Mouse (Mus musculus) lung, embryonic 14.5 days (tissue): ENCODE data around the gene Lrp6. TPM values are rescaled to one million over a fixed set of nuclear protein-coding genes. Genes with fewer than 3 reads are reported as not detected.

Experiments
- ATAC-seq: fragments of 200-750 bp; cut with Nextera tagmentation; 2 replicates; pipeline ENCODE4 v1.8.0; 2017; ENCODE audit warnings: mild to moderate bottlenecking, moderate TSS enrichment, moderate library complexity; ENCODE audit not compliant: insufficient read depth
- DNase-seq: peaks from one replicate; pipeline ENCODE4 v3.0.0-alpha.2; 2015
- H3K27ac ChIP-seq: fragments of 300-500 bp; sonication (generic); 2 replicates; pipeline ENCODE4 v1.5.1; 2014; ENCODE audit warnings: low read depth, mild to moderate bottlenecking, moderate library complexity
- H3K27me3 ChIP-seq: fragments of 300-500 bp; sonication (generic); 2 replicates; pipeline ENCODE4 v1.6.1; 2014; ENCODE audit warnings: low read length, control low read depth; ENCODE audit not compliant: insufficient read depth
- H3K36me3 ChIP-seq: fragments of 300-500 bp; sonication (generic); 2 replicates; pipeline ENCODE4 v1.6.1; 2014; ENCODE audit warnings: control low read depth; ENCODE audit not compliant: insufficient read depth
- H3K4me1 ChIP-seq: fragments of 300-500 bp; sonication (generic); 2 replicates; pipeline ENCODE4 v1.6.1; 2014; ENCODE audit warnings: antibody characterized with exemption, control low read depth; ENCODE audit not compliant: insufficient read depth
- H3K4me2 ChIP-seq: fragments of 300-500 bp; sonication (generic); 2 replicates; pipeline ENCODE4 v1.6.1; 2014; ENCODE audit warnings: mild to moderate bottlenecking
- H3K4me3 ChIP-seq: fragments of 300-500 bp; sonication (generic); 2 replicates; pipeline ENCODE4 v1.5.1; 2014; ENCODE audit warnings: low read depth, low read length
- H3K9ac ChIP-seq: fragments of 300-500 bp; sonication (generic); 2 replicates; pipeline ENCODE4 v1.6.1; 2014
- H3K9me3 ChIP-seq: fragments of 300-500 bp; sonication (generic); 2 replicates; pipeline ENCODE4 v1.6.1; 2016; ENCODE audit warnings: low read depth, low read length, control low read depth
- CTCF ChIP-seq: IDR thresholded peaks from 2 replicates; pipeline ENCODE4 v1.5.1; 2016; ENCODE audit warnings: antibody characterized with exemption, low read depth
- WGBS: fragments of 180-500 bp; shearing (Covaris S2); extraction: QIAGEN DNeasy Blood & Tissue Kit; methylation state at CpG from one replicate; pipeline ENCODE4 v1.1.7; 2014; 5-methylcytosine and 5-hydroxymethylcytosine counted together
- polyA plus RNA-seq: library from polyadenylated mRNA; unstranded; fragments of >200 nt; fragmentation: Nextera tagmentation; extraction: Ambion mirVana; gene quantifications from 2 replicates; pipeline ENCODE4 v1.2.1, GENCODE M21; 2014

The Lrp6 gene
- polyA plus RNA-seq, 1 experiment from 2014 or later, result 35.8 TPM

DNA sequence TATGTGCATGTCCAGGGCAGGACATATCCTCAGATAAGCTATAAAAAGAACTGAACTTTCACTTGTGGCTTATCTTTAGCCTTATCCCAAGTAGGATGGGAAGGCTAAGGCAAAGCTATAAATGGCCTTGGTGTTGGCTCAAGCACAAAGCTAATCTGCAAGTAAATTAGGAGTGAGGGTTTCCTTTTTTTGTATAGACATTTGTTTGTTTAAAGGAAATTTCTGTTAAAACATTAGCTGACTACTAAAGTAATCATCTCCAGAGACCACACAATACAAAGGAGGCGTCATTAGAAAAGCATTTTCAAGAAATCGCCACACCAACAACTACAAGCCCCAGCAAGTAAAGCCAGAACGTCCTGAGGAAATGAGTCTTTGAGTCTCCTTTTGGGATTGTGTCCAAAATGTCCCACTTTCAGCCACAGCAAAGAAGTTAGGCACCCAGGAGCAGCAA lies 8.6 kb upstream of the Lrp6 start:
- DNase-seq (peak; percentile 73), ATAC-seq (peak; percentile 64)
- Histone ChIP-seq H3K4me3 (no peak overlapping the region), H3K9ac (no peak overlapping the region), H3K27ac (no peak overlapping the region), H3K36me3 (no peaks in the 10 kb centered on the region), H3K9me3 (no peaks in the 10 kb centered on the region), H3K27me3 (no peaks in the 10 kb centered on the region), H3K4me1 (0 out of 2 replicates have a peak, but pooled peaks cover 4% of the 10 kb centered on the region), H3K4me2 (no peak overlapping the region)
- no peak for TF ChIP-seq CTCF
- 30% methylated on average over 3 of the region's 3 CpGs for WGBS

- WGBS, result 72% methylated on average over 5 of the region's 5 CpGs
- Histone ChIP-seq H3K4me2 (no peak overlapping the region), H3K27ac (no peak overlapping the region), H3K9me3 (no peaks in the 10 kb centered on the region), H3K27me3 (no peaks in the 10 kb centered on the region), H3K4me1 (no peaks in the 10 kb centered on the region), H3K36me3 (no peaks in the 10 kb centered on the region), H3K4me3 (no peak overlapping the region), H3K9ac (no peak overlapping the region)
- no peak for TF ChIP-seq CTCF
- DNase-seq (no peak), ATAC-seq (no peak)
These were observed 1.3 kb upstream of the Lrp6 start for GRCm38 (mm10) chr6:134567986-134568556.

DNA sequence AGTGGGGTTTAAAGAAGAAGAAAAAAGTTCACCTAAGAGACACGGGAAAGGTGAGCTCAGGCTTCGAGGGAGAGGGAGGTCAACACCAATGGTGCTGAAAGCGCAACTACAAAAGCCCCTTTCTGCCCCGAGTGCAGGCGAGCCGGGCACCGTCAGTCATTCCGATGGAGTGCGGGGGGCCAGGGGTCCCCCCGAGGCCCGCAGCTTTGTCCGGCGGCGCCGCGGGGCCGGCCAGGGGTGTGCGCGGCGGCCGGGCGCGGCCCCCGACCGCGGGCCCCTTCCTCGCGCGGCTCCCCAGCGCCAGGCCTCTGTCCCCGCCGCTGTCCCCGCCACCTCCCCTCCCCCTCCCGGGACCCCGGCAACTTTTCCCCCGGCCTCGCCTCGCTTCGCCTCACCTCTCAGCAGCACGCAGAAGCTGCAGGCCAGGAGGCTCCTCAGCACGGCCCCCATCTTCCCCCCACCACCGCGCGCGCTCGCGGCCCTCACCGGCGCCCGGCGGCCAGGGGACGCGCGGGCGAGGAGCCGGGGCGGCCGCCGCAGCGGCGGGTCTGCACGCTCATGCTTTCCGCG lies 432 bp downstream of the Lrp6 start:
- peak overlapping the region; percentile 99 for H3K27ac ChIP-seq
- no peak for TF ChIP-seq CTCF
- DNase-seq (peak; percentile 41), ATAC-seq (peak; percentile 61)
- no peaks in the 10 kb centered on the region for H3K9me3 ChIP-seq
- no peaks in the 10 kb centered on the region for H3K36me3 ChIP-seq
- no peaks in the 10 kb centered on the region for H3K4me1 ChIP-seq
- peak overlapping the region; percentile 98 for H3K4me3 ChIP-seq
- peak overlapping the region; percentile 98 for H3K9ac ChIP-seq
- peak overlapping the region; percentile 90 for H3K4me2 ChIP-seq
- H3K27me3 ChIP-seq, result no peaks in the 10 kb centered on the region
- under 1% methylated on average over 49 of the region's 64 CpGs for WGBS

DNA sequence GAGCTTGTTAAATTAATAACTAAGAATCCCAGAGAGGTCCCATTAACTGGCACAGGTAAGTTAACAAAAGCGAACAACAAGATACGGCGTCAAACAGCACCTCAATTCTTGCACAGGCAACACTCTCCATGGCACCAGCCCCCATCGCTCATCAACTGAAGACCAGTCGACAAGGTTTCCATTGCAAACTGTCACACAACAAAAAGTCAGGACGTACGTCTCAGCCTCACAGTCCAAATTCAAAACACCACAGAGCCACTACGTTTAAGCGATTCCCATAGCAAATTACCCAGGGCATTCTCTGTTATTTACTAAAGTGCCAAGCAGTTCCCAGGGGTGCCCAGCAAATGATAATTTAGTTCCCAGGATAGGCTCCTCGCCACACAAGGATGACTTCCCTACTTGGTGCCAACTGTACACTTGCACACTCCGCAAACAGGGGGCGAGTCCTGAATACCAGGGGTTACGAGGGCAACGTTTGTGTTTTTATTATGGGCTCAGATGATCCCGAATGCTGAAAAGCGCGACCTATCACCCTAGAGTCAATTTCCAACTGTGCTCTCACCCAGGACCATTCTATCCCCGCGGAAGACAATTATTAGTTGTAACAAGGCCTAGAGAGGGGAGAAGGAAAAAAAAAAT lies 1.0 kb downstream of the Lrp6 start:
- no peaks in the 10 kb centered on the region for H3K36me3 ChIP-seq
- ATAC-seq (no peak), DNase-seq (peak; percentile 38)
- H3K9me3 ChIP-seq, result no peaks in the 10 kb centered on the region
- TF ChIP-seq CTCF, result no peak
- under 1% methylated on average over 19 of the region's 19 CpGs for WGBS
- peak overlapping the region; percentile 98 for H3K9ac ChIP-seq
- H3K27me3 ChIP-seq, result no peaks in the 10 kb centered on the region
- H3K4me2 ChIP-seq, result peak overlapping the region; percentile 90
- H3K4me3 ChIP-seq, result peak overlapping the region; percentile 98
- H3K4me1 ChIP-seq, result no peaks in the 10 kb centered on the region
- peak overlapping the region; percentile 99; the same call in 1 of the 2 replicates for H3K27ac ChIP-seq

GRCm38 (mm10) chr6:134564539-134564938 lies 2.2 kb downstream of the Lrp6 start:
- TF ChIP-seq CTCF, result no peak
- H3K4me3 ChIP-seq, result 0 out of 2 replicates have a peak overlapping the region, but pooled peaks have one; percentile 98
- DNase-seq, result no peak

GRCm38 (mm10) chr6:134559635-134560034 lies 7.1 kb downstream of the Lrp6 start:
- no peaks in the 10 kb centered on the region for H3K36me3 ChIP-seq
- DNase-seq (no peak), ATAC-seq (no peak)
- H3K9ac ChIP-seq, result no peak overlapping the region
- H3K27me3 ChIP-seq, result no peaks in the 10 kb centered on the region
- 71% methylated on average over 3 of the region's 3 CpGs for WGBS
- peaks cover 14% of the 10 kb centered on the region; the same call in 1 of the 2 replicates for H3K4me1 ChIP-seq
- H3K27ac ChIP-seq, result no peak overlapping the region
- H3K9me3 ChIP-seq, result no peaks in the 10 kb centered on the region
- TF ChIP-seq CTCF, result no peak
- no peak overlapping the region for H3K4me2 ChIP-seq
- H3K4me3 ChIP-seq, result no peak overlapping the region

More at GRCm38 (mm10) chr6:134564539-134564938, 2.2 kb downstream of the Lrp6 start:
- no peak overlapping the region for H3K27ac ChIP-seq
- 56% methylated on average over 2 of the region's 2 CpGs for WGBS
- no peak for ATAC-seq
- no peaks in the 10 kb centered on the region for H3K27me3 ChIP-seq
- peaks cover 2% of the 10 kb centered on the region; the same call in 1 of the 2 replicates for H3K4me1 ChIP-seq
- H3K9me3 ChIP-seq, result no peaks in the 10 kb centered on the region
- no peaks in the 10 kb centered on the region for H3K36me3 ChIP-seq
- H3K4me2 ChIP-seq, result peak overlapping the region; percentile 90
- H3K9ac ChIP-seq, result no peak overlapping the region

- ATAC-seq (peak; percentile 57; the same call in 1 of the 2 replicates), DNase-seq (peak; percentile 25)
- TF ChIP-seq CTCF, result no peak
- Histone ChIP-seq H3K9ac (no peak overlapping the region), H3K4me1 (peaks cover 14% of the 10 kb centered on the region; the same call in 1 of the 2 replicates), H3K4me3 (no peak overlapping the region), H3K27me3 (no peaks in the 10 kb centered on the region), H3K36me3 (no peaks in the 10 kb centered on the region), H3K27ac (no peak overlapping the region), H3K9me3 (no peaks in the 10 kb centered on the region), H3K4me2 (no peak overlapping the region)
- 33% methylated on average over 8 of the region's 8 CpGs for WGBS
These were observed 8.1 kb downstream of the Lrp6 start for GRCm38 (mm10) chr6:134558546-134559129.
